Mouse (Mus musculus): ENCODE data around the gene Pde10a. TPM values are rescaled to one million over a fixed set of nuclear protein-coding genes. Genes with fewer than 3 reads are reported as not detected.

Pde10a gene
- total RNA-seq, 2 experiments from 2014 or later = 67.6 to 71.6 TPM

DNA sequence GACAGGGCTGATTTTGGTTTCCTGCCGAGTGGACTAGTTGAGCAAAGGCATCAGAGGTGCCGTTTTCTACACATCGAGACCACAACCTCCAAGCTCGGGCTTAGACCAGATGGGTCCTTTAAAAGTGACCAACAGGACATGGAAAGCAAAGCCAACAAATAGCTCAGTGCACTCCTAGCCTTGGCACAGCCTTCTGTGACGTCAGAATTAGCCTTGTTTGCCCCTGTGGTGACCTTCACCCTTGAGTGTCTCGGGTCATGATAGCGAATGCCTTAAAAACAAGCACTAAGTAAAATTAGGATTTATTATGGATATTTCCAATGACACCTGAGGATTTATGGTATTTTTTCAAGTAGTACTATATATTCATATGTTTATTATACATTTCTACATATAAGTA lies 267.4 kb downstream of the Pde10a start:
- no peak for TF ChIP-seq CTCF (conservative IDR thresholded peaks at IDR 0.05)
- H3K4me3 ChIP-seq = no peak overlapping the region
- DNase-seq (ENCODE audit: low spot score in 2 of 2) = no peak
- H3K27ac ChIP-seq = no peak overlapping the region

DNA sequence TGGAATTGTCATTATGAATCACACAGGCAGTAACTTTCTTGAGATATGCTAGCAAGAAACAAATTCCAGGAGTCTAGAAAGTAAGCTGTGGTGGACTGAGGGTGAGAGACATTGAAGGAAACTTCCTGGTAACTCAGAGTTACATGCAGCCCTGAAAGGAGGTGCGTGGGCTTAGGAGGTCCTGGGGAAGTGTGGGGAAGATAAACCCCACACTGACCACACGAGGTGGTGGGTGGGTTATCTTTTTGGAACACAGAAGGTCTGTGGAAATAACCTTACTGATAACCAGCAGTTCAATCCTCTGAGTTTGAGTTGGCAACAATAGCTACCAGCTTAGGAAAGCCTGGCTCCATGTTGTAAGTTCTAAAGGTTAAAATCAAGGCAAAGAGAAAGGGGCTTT lies 272.5 kb downstream of the Pde10a start:
- H3K4me3 ChIP-seq = no peak overlapping the region
- H3K27ac ChIP-seq = no peak overlapping the region
- no peak for TF ChIP-seq CTCF (conservative IDR thresholded peaks at IDR 0.05)
- DNase-seq (ENCODE audit: low spot score in 2 of 2) = no peak

DNA sequence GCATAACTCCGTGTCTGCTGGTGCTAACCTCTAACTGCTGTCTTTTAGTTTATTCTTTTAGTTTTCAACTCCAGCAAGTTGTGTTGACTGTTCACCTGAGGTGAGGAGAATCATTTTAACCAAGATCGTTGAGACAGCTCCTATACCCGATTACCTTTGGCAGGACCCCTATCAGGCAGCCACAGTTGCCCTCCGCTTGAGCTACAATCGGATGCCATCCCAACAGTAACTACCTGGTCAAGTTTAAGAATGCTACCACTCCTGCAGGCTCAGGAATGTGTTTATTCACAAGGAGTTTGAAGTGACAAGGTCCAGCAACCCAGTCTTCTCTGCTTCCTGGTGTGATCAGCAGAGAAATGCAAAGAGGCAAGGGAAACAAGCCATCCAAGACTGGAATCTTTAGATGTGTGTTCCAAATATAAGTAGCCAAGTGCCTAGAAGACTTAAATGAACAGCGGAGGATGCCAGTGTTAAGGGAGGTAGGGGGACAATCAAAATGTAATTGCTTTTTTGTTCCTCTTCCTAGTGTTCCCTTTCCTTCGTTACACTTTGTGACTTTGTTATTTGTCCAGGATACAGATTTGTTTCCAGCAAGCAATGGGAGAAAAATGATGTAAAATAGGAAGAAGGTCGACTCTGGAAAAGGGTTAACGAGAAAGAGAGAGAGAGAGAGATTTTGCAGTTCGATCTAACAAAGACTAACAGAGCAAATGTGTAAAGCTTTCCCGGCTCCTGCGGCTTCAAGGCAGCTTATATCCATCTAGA lies 273.5 kb downstream of the Pde10a start:
- TF ChIP-seq CTCF (conservative IDR thresholded peaks at IDR 0.05) = no peak
- DNase-seq (ENCODE audit: low spot score in 2 of 2) = no peak
- Histone ChIP-seq H3K4me3 (no peak overlapping the region), H3K27ac (no peak overlapping the region)

DNA sequence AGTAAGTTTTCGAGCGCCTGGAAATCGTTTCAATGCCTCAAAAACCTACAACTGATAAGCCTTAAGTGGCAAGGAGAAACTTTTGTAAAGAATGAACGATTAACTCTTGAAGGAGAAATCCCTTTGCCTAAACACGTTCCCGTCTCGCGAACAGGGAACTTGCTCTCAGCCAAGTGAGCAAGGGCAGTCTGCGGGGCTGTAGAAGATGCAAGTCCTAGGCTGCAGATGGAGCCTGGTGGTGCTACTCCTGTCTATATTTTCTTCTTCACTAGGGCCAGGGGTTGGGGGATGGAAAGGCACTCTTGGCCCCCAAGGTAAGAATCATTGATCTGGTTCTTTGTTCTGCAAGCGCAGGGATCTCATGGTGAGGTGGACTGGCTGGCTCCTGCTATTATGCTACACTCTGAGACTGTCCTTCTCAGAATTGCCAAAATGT lies 274.1 kb downstream of the Pde10a start:
- Histone ChIP-seq H3K27ac (no peak overlapping the region), H3K4me3 (no peak overlapping the region)
- TF ChIP-seq CTCF (conservative IDR thresholded peaks at IDR 0.05) = no peak
- DNase-seq (ENCODE audit: low spot score in 2 of 2) = no peak

DNA sequence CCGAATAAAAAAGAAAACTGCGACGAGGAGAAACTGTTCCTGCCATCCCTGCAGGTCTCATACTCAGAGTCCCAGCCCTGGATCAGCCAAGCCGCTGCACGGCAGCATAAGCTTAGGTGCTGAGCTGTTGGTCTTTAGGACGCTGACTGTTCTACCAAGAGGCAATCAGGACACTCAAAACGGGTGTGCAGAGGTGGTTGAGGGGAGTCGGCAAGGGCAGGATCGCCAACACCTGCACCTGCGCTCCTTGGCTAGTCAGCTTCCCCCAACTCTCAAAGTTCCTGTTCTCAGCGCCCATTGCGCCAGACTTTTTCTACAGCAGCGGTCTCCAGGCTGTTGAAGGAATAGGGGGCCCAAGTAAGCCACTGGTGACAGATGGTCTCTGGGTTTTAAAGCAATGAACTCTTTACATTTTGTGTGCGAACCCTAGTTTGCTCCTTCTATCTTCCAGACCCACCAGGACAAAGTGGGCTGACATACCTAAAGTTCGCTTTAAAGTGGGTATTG lies 274.8 kb downstream of the Pde10a start:
- H3K27ac ChIP-seq = no peak overlapping the region
- no peak overlapping the region for H3K4me3 ChIP-seq
- DNase-seq (ENCODE audit: low spot score in 2 of 2) = no peak
- no peak for TF ChIP-seq CTCF (conservative IDR thresholded peaks at IDR 0.05)

DNA sequence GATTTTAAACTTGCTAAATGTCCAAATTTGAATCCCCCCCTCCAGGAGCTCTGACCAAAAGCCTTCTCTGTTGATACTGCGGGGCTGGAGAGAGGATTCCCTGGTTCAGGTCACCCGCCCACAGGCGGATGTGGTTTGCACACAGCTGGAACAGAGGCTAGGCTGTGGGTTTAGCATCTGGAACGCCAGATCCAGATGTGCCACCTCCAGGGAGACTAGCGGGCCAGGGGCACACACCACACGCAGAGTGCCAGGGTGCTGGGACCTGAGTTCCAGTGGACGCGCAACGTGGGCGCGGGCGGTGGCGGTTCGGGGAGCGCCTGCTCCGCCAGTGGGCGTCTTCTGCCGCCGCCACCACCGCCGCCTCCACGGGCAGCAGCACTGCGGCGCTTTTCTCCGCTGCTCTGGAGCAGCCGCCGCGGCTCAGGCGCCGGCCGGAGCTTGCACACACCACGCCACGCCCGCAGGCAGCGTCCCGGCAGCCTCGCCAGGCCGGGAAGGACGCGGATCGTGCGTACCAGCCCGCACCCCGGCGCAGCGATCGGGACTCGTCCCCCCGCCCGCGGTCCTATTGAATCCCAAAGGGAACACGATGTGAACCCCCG lies 275.4 kb downstream of the Pde10a start:
- peak overlapping the region; percentile 95 for H3K27ac ChIP-seq
- peak overlapping the region; percentile 83 for H3K4me3 ChIP-seq
- DNase-seq (ENCODE audit: low spot score in 2 of 2) = peak in 1 of 2 experiments; percentile 29
- TF ChIP-seq CTCF (conservative IDR thresholded peaks at IDR 0.05) = peak; percentile 30

DNA sequence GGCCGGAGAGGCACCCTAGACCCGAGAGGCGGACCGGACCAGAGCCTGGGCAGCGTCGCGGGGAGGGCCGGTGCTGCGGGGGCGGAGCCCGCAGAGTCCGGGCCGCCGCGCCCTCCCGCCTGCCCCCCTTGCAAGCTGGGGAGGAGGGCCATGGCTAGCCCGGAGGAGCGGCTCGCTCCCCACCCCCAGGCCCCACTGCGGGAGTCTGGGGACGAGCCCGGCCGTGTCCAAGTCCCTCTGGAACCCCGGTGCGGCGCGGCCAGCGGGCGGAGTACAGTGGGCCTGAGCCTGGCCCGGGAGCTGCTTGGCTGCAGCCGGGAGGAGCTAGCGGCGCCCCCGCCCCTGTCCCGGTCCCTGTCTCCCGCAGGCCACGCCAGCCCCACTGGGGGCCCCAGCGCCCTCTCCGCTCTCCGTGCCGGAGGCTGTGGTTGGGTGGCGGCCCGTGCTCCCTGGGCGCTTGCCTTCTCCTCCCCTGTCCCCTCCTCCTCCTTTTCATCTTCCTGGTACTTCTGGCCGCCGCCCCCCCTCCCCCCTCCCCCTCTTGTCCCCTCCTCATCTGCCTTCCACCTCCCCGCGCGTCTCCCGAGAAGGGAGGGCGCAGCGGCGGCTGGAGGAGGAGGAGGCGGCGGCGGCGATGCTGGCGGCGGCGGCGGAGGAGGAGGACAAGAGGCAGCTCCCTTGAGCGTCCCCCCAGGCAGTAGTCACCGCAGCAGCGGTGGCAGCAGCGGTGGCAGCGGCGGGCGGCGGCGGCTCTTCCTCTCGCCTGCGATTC lies 276.1 kb downstream of the Pde10a start:
- peak overlapping the region; percentile 83 for H3K4me3 ChIP-seq
- no peak for TF ChIP-seq CTCF (conservative IDR thresholded peaks at IDR 0.05)
- peak; percentile 49 to 50 for DNase-seq (ENCODE audit: low spot score in 2 of 2)
- H3K27ac ChIP-seq = peak overlapping the region; percentile 95

DNA sequence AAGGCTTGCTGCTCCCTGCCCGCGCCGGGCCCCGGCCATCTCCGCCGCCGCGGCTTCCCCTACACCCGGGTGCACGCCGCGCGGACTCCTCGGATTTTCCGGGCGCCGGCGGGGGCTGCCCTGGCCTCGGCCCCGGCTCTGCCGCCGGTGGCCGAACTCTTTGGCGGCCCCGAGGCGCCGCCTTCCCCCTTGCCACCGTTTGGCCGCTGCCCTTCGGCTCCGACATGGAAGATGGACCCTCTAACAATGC lies 276.6 kb downstream of the Pde10a start:
- no peak for TF ChIP-seq CTCF (conservative IDR thresholded peaks at IDR 0.05)
- DNase-seq (ENCODE audit: low spot score in 2 of 2) = no peak

DNA sequence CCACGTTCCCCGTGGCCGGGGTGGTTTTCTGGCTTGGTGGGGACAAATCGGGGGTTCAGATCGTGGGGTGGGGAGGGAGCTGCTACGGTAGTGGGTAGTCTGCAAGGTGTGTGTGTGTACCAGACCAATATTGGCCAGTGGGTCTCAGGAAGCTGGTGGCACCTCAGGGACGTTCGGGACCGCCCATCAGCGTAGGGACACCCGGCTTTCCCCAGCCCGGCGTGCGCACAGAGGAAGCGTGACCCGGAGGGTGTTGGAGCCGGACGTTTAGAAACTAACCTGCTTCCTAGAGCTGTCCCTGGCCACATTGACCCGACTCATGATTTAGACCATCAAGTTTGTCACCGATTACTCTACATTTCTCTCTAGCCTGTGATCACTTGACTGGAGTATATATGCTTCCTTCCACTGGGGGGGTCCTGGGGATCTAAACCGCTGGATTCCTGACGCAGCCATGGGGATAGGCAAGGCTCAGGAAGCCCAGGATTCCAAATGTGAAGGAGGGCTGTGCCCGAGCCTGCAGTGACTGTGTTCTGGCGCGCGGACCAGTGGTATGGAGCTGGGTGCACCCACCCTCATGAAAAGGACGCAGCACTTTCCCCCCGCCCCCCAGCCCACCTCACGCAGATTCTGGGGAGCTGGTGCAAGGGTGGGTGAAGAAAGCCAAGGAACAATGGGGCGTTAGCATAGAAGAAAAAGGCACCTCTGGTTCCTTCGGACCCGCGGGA lies 277.2 kb downstream of the Pde10a start:
- Histone ChIP-seq H3K27ac (peak overlapping the region; percentile 95), H3K4me3 (peak overlapping the region; percentile 83)
- no peak for DNase-seq (ENCODE audit: low spot score in 2 of 2)
- TF ChIP-seq CTCF (conservative IDR thresholded peaks at IDR 0.05) = 0 out of 2 replicates have a peak, but pooled peaks have one; percentile 9

More for the DNA sequence above, 276.6 kb downstream of the Pde10a start:
- Histone ChIP-seq H3K27ac (peak overlapping the region; percentile 95), H3K4me3 (peak overlapping the region; percentile 83)

DNA sequence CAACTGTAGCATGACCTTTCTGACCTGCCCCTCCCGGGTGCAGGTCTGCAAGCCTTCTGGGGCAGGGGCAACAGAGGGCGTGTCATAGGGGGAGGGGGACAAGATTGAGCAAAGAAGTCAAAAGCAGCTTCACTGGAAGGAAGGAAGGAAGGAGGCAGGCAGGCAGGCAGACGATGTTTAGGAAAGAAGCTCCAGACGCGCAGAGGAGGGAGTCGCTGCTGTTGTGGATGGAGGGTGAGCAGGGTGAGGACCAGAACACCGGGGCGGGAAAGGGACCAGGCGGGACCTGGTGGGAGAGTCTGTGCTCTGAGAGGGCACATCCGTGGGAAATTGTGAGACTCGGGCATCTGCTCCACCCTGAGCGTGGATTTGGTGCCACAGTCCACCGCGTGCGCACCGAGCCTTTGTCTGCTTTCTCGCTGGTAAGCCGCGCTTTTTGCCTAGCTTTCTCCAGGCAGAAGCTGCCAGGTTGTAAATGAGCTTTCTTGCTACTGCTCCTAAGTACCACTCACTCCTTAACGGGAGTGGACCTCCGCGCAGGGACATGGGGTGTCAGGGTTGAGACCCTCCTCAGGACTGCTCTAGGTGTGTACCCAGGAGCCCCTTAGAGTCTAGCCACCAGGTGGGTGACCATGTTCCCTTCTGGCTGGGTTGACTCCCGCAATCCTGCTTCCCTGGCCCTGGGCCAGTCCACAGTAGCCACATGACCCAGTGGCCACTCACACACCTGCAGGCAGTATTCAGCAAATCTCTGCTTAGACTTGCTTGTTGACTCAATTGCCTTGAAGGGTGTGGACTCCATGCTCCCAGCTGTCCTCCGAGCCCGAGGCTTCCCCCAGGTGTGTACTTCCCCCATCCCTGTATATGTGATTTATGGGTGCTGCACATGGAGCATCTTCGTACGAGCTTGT lies 278.0 kb downstream of the Pde10a start:
- DNase-seq (ENCODE audit: low spot score in 2 of 2) = no peak
- peak overlapping the region; percentile 83 for H3K4me3 ChIP-seq
- H3K27ac ChIP-seq = peak overlapping the region; percentile 95
- no peak for TF ChIP-seq CTCF (conservative IDR thresholded peaks at IDR 0.05)

DNA sequence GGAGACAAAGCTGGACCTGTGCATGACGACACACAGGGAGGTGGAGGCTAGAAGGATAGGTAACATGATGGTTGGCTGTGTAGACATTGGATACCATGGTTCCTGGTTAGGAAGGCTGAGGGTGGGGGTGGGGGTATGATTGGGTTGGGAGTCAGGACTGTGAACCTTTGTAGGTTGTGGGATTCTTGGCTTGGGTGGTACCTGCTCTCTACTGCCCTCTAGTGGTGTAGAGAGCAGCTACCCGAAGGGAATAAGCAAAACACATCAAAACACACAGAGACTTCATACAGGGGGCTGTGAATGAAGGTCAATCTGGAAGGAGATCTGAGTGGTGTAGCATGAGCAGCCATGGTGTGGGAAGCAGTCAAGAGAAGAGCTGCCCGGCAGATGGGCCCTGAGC lies 282.2 kb downstream of the Pde10a start:
- no peak overlapping the region for H3K27ac ChIP-seq
- no peak overlapping the region for H3K4me3 ChIP-seq
- TF ChIP-seq CTCF (conservative IDR thresholded peaks at IDR 0.05) = peak; percentile 87
- DNase-seq (ENCODE audit: low spot score in 2 of 2) = no peak

DNA sequence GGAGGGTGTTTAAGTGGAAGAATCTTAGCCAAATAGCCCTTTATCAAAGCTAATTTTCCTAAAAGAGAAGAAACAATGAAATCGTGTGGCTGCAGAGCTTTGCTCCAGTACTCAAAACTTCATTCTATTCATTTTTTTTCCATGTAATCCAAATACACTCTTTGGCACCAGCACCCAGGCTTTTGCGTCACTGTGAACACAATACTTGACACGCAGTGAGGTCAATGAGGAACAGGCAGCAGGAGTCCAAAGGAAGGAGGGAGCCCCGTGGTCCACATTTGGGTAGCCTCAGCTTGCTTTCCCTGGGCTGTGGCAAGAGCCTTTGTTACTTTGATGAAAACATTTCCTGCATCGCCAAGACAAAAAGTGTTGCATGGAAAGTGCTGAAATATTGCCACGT lies 284.6 kb downstream of the Pde10a start:
- no peak overlapping the region for H3K4me3 ChIP-seq
- TF ChIP-seq CTCF (conservative IDR thresholded peaks at IDR 0.05) = no peak
- H3K27ac ChIP-seq = no peak overlapping the region
- no peak for DNase-seq (ENCODE audit: low spot score in 2 of 2)
